Mouse (Mus musculus) CD8-positive naive resting alpha-beta T cell, adult 2 months (primary cell): ENCODE data around the gene Cyp2c23.
A peak's percentile ranks its signal among the peaks of the same experiment; 100 is the strongest.

Source experiments
- DNase-seq, 2 experiments: peaks; one replicate each; pipeline ENCODE4 v3.0.0; 2022; ENCODE audit warnings: low read depth in 2 of 2, low spot score in 2 of 2

The Cyp2c23 gene

DNA sequence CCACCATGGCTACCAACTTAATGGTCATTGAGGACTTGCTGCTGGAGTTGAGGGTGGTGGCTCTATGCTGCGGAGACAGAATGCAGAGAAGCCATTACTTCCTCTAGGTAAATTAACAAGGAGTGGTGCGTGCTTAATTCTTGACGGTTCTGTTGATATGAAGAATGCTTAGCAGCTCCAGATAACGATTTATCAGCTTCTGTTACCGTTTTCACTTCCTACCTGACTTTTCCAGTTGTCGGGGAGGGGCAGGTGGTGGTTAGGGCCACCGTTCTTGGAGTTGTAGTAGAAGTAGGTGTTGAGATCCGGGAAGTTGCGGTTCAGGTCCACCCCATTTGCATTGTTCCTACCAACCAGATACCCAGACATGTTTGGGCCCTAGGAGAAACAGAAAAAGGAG lies 55.3 kb downstream of the Cyp2c23 start:
- no peak for DNase-seq

DNA sequence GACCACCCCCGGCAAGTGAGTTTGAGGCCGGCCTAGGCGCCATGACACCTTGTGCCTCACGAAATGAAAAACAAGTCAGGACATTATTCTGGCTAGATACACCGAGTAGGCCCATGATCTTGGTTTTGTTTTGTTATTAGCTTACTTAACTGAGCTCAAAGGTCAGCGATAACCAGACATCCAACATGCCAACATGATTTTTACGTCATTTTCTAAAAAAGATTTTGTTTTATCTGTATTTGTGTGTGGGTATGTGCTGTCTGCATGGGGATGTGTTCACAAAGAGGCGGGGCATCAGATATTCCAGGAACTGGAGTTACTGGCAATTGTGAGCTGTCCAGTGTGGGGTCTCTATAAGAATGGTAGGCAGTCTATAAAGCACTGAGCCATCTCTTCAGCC lies 56.9 kb downstream of the Cyp2c23 start:
- no peak for DNase-seq

DNA sequence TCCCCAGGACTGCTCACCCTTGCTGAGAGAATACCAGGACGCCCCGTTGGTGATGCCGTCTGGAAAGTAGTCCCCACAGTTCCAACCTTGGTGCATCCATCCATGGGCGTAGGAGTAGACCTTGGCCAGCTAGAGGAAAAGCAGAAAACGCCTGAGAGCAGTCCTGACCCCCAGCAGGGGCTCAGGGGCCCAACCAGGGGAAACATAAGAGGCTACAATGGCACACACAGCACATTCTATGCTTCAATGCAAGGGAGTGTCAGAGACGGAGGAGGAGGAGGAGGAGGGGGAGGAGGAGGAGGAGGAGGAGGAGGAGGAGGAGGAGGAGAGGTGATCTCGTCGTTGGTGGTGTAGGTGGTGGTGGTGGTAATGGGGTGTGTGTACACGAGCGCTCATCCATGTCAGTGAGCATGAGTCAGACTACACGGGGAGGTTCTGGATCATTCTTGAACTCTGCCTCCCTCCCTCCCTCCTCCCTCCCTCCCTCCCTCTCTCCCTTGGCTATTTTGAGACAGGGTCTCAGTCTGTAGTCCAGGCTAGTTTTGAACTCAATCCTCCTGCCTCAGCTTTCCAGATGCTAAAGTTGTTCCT lies 60.5 kb downstream of the Cyp2c23 start:
- DNase-seq: no peak

DNA sequence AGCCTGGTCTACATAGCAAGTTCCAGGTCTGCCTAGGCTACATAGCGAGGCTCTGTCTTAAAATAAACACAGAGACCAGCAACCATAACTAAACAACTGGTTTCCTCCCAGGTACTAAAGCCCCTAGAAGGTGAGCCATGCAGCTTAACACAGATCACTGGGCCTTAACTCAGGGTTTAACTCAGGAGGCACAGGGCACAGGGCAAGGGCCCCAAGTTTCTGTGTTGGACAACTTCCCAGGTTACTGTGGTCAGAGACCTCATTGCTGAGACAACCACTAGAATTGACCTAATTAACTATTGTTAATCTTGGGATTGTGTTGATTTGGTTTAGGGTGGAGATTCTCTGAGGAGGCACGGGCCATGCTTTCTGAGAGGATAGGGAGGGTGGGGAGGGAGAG lies 62.5 kb downstream of the Cyp2c23 start:
- no peak for DNase-seq

DNA sequence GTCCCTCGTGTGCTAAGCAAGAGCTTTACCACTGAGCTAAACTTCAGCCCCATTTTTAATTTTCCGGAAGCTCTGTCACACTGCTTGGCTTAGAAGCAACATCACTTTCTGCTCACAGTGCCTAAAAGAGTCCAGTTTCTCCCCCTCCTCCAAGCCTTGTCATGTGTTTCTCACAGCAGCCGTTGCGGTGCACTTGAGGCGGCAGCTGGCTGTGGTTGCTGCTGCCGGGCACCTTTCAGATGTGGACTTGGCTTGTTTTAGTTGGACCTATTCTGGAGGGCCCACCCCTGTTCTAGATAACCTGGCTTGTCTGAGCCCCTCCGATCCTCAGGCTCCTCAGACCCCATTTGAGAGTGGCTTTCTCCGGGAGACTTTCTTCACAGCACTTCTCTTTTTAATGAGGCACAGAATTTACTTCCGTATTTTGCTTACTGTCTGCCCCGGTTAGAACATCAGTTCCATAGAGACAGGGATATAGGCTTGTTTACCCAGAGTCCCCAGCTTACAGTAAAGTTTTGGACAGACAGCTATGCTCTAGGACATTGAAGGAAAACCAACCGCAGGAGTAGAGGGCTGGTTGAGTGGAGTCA lies 63.4 kb downstream of the Cyp2c23 start:
- DNase-seq: no peak

DNA sequence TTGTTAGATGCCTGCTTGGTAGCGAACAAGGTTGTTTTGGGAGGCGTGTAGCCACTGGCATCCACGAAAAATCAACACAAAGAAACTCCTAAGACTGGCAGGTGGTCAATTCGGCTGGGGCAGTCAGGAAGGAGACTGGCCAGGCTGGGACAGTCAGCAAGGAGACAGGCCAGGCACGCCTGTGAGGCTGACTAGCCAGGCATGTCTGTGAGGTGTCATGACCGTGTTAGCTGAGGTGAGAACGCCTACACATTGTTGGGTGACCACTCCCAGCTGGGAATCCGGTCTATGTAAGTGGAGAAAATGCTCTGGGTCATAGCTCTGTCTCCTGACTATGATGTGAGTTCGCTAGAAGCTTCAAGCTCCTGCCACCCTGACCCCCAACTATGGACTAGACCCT lies 66.2 kb downstream of the Cyp2c23 start:
- DNase-seq: no peak

DNA sequence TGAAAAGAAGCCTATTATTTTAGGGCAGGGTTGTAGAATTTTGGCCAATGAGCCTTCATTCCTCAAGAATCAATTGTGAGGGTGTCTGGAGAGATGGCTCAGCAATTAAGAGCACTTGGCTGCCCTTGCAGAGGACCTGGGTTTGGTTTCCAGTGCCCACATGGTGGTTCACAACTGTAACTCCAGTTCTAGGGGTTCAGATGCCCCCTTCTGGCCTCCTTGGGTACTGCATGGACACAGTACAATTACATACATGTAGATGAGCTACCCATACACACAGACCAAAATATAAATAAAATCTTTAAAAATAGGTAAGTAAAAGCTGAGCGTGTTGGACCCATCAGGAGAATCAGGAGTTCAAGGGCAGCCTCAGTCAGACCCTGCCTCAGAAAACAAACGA lies 67.8 kb downstream of the Cyp2c23 start:
- peak in 1 of 2 experiments; percentile 11 for DNase-seq

DNA sequence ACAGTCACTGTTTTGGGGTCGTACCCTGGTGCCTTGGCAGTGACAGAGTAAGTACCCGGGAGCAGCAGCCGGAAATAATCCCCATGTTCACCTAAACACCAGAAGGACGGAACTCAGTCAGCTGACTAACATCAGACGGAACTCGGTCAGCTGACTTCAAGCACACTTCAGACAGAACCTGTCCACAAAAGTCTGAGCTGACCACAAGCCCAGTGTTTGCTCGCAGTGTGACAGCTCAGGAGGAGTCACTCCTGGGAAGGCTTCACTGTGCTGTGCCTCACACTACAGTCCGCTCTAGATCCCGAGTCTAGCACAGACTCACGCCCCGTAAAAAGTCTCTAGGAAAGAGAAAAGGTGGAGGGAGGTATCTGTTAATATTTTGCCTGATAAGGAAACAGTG lies 69.0 kb downstream of the Cyp2c23 start:
- DNase-seq: no peak

DNA sequence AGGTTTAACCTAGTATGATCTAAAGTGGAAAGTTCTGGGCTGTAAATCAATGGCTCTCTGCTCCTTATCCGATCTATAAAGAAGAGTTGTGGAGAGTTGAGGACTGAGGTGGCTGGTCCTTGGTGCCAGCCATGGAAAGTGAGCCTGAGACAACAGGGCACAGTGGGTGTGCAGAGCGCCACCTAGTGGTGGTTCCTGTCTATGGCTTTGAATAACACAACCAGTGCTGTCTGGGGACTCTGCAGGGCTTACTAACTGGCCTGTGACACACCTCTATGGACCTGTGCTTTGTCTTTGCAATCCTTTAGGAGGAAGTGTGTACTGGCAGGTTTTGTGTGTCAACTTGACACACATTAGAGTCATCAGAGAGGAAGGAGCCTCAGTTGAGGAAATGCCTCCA lies 69.8 kb downstream of the Cyp2c23 start:
- DNase-seq: peak; percentile 42 to 44

DNA sequence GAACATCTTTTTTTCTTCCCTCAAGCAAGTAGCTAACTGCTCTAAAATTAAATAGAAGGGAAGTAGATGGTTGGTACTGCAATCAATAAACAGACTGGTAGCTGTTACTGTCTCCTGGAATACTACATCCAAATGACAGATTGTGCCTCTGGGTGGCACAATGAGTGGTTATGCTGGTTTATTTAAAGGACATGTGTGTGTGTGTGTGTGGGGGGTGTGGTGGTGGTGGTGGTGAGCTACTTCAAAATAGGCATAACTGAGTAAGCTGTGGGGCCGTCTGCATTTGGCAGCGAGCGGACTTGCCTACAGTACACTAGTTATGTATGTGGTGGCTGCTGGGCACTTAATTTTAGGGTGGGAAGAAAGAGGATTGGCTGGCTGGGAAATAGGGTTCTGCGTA lies 71.1 kb downstream of the Cyp2c23 start:
- DNase-seq: no peak

DNA sequence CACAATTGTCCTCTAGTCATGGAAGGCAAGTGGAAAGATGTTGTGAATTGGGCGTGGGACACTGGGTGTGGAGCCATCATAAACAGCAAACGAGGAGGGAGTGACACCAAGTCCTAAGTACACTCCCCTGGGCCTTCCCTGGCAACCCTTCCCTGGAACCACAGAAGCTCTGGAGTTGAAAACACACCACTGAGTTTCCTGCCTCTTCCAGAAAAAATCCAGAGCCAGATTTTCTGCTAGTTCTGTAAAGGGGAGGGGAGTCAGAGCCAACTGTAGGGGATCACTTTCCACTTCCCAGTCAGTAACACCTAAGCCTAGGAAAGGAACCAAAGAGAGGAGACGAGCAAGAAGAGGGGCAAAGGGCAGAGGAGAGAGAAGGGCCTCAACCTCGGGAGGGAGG lies 71.6 kb downstream of the Cyp2c23 start:
- DNase-seq: no peak

DNA sequence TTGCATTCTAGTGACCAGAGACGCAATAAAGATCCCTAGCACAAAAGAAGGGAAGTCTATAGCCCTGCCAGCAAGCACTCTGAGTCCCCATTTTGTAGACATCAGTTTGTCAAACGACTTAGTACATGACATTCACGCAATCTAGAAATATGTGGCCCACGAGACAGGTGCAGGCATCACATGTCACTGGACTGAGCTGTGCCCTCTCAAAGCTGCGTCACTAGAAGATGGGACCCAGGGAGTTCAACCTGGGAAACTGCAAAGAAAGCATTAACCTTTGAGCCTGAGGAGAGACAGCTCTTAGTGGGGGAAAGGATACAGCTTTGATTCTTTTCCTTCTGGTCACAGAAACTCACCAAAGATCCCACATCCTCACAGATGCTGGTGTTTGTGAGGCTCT lies 73.7 kb downstream of the Cyp2c23 start:
- no peak for DNase-seq
